Mouse (Mus musculus) Patski (cell line): ENCODE data around the gene Cct7. TPM values are rescaled to one million over a fixed set of nuclear protein-coding genes. Genes with fewer than 3 reads are reported as not detected.

Experiments used
- ATAC-seq: fragments of 100-300 bp; one replicate; pipeline ENCODE4 v1.8.0; 2021
- CTCF ChIA-PET: fragments of 350-600 bp; sonication (Branson Sonifier 250); formaldehyde crosslinking; loops from one replicate; lab custom pipeline; 2022; ENCODE audit warnings: inconsistent platforms; lab: Charles Lee
- POLR2A ChIA-PET: fragments of 350-600 bp; sonication (Branson Sonifier 250); formaldehyde crosslinking; loops from one replicate; lab custom pipeline; 2022; ENCODE audit warnings: antibody characterized with exemption, inconsistent platforms; lab: Charles Lee
- DNase-seq: peaks from one replicate; pipeline ENCODE4 v3.0.0-alpha.2; 2011; ENCODE audit warnings: low read depth, low spot score
- H3K27me3 ChIP-seq: fragments of 371-371 bp; one replicate; pipeline ENCODE4 v1.5.1; 2021
- CTCF ChIP-seq: fragments of 100-300 bp; IDR thresholded peaks from one replicate; pipeline ENCODE4 v1.5.1; 2021
- in situ Hi-C: fragments of 300-500 bp; cut with MboI; formaldehyde crosslinking; loops from 3 replicates; pipeline ENCODE4 v1.11.1; 2018; ENCODE audit warnings: low pct_unique_long_range_greater_than_20kb, mixed read lengths
- polyA plus RNA-seq: library from polyadenylated mRNA; unstranded; gene quantifications from one replicate; pipeline ENCODE4 v1.2.3, GENCODE M21; 2021

Cct7 gene
- polyA plus RNA-seq, 1 experiment from 2014 or later, result 397 TPM

DNA sequence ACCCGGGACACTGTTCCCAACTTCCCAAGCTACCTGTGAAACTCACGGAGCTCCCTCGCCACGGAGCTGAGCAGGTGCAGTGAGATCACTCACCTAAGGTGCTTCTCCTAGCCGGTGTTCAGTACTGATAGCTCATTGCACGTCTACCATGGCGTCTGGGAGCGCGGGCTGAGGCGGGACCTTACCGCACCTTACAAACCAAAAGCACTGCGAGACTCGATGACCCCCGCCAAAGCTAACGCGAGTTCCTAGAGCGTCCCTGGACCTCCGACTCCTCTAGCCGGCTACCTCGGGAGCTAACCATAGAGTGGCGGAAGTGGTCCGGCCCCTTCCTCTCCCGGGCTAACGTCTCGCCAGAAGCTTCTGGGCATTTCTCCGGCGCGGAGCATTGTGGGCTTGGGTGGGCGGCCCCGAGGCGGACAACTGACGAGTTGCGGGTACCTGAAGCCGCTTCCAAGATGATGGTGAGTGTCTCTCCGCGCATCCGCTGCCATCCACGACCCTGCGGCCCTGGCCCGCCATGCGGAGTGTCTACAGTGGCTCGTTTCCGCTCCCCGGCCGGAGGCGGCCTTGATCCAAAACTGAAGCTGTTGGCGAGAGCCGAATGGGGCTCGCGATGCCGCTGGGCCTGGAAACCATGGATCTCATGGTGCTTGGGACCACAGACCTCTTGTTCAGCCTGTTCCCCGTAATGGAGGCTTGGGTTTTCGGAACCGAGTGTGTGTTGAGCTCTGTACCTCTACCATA, 523 bp downstream of the Cct7 start, which contains the start of gene Pradc1:
Pradc1 (minus strand) TSS at position 307 of the 747 bp plus-strand sequence.
- in situ Hi-C loops, result no loop called here
- DNase-seq (peak; percentile 90), ATAC-seq (peak; percentile 55)
- ChIA-PET POLR2A (interaction anchor here (0.7 to 3.0 kb wide), 4 partner anchors 9 to 24 kb away, joined by 3 to 13 read pairs (median 4); no protein-coding TSS in a partner anchor), CTCF (interaction anchor here (0.8 to 2.4 kb wide), 6 partner anchors 13 to 59 kb away, joined by 3 to 10 read pairs (median 4); no protein-coding TSS in a partner anchor)
- TF ChIP-seq CTCF, result no peak
- no peaks in the 10 kb centered on the region for H3K27me3 ChIP-seq

DNA sequence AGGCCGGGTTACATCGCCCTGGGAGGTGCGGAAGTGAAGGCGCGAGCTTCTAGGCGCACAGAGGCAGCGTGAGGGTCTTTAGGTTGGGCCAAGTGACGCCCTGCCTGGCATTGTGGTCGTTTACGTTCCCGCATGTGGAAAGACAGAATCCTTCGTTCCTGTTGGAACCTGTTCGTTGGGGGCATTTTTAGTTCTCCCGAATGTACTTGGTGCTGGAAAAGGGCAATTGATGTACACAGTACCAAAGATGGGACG, 1.0 kb downstream of the Cct7 start:
- CTCF ChIA-PET, result interaction anchor here (0.8 to 2.4 kb wide), 6 partner anchors 10 to 58 kb away, joined by 3 to 10 read pairs (median 4); no protein-coding TSS in a partner anchor
- TF ChIP-seq CTCF, result no peak
- no peaks in the 10 kb centered on the region for H3K27me3 ChIP-seq
- no peak for ATAC-seq
- DNase-seq, result no peak
- in situ Hi-C loops, result no loop called here
- POLR2A ChIA-PET, result interaction anchor here (3.0 kb wide), 1 partner anchor 16 kb away, joined by 13 read pairs; no protein-coding TSS in a partner anchor

DNA sequence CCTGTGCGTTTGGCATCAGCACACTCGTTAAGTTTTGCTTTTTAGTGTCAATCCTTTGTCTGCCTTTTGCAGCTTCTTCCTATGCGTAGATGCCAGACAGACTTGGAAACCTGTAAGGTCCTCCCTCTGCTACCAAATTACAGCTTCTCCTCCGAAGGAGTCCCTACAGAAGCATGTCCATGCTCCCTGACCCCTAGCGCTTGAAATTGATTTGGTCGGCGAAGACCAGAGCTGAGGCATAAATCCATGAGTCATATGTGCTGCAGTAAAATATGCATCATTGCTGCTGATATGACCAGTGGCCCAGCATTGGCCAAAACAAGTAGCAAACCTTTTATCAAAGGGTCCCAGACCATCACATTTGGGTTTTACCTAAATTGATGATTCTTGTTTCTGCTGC, 1.5 kb downstream of the Cct7 start:
- in situ Hi-C loops, result no loop called here
- CTCF ChIA-PET, result interaction anchor here (1.1 to 1.5 kb wide), 2 partner anchors 10 to 14 kb away, joined by 3 to 6 read pairs; no protein-coding TSS in a partner anchor
- POLR2A ChIA-PET, result interaction anchor here (3.0 kb wide), 1 partner anchor 15 kb away, joined by 13 read pairs; no protein-coding TSS in a partner anchor
- ATAC-seq, result no peak
- H3K27me3 ChIP-seq, result no peaks in the 10 kb centered on the region
- no peak for TF ChIP-seq CTCF
- no peak for DNase-seq

DNA sequence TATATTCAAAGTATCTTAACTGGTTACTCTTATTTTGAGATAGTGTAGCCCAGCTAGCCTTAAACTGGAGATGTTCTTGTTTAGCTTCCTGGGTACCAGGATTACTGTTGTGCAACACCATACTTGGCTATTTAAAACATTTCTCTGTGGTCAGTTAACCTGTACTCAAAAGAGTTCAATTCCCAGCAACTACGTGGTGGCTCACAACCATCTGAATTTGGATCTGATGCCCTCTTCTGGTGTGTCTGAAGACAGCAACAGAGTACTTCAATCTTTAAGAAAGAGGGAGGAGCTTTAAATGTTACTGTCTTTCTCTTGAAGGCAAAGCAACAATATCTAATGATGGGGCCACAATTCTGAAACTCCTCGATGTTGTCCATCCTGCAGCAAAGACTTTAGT, 8.3 kb downstream of the Cct7 start:
- ATAC-seq (no peak), DNase-seq (no peak)
- ChIA-PET CTCF (interaction anchor here (0.9 to 1.0 kb wide), 2 partner anchors 10 to 11 kb away, joined by 3 read pairs; no protein-coding TSS in a partner anchor), POLR2A (interaction anchor here (0.8 kb wide), 1 partner anchor 9 kb away, joined by 3 read pairs; no protein-coding TSS in a partner anchor)
- no peaks in the 10 kb centered on the region for H3K27me3 ChIP-seq
- in situ Hi-C loops, result no loop called here
- no peak for TF ChIP-seq CTCF

DNA sequence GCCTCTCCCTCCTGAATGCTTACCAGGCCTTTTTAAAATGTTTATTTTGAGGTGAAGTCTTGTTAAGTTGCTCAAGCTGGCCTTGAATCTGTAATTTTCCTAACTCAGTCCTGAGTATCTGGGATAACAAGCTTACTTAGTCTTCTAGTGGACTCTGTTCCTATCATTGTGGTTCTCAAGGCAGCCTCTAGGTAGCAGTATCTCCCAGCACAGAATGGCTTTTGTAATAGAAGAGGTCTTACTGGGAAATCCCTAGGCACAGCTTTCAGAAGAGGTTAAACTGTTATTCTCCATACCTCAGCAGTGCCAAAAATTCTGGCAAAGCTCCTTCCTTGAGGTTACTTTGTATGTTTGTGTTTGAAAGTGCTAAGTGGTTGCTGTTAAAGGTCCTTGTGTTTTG, 14.1 kb downstream of the Cct7 start:
- ChIA-PET POLR2A (no interaction called here), CTCF (interaction anchor here (0.8 to 1.6 kb wide), 7 partner anchors 9 to 450 kb away, joined by 3 to 6 read pairs (median 4); partner anchors contain the start of genes Nat8f1 and Pradc1)
- H3K27me3 ChIP-seq, result no peaks in the 10 kb centered on the region
- in situ Hi-C loops, result no loop called here
- no peak for ATAC-seq
- no peak for TF ChIP-seq CTCF
- no peak for DNase-seq

DNA sequence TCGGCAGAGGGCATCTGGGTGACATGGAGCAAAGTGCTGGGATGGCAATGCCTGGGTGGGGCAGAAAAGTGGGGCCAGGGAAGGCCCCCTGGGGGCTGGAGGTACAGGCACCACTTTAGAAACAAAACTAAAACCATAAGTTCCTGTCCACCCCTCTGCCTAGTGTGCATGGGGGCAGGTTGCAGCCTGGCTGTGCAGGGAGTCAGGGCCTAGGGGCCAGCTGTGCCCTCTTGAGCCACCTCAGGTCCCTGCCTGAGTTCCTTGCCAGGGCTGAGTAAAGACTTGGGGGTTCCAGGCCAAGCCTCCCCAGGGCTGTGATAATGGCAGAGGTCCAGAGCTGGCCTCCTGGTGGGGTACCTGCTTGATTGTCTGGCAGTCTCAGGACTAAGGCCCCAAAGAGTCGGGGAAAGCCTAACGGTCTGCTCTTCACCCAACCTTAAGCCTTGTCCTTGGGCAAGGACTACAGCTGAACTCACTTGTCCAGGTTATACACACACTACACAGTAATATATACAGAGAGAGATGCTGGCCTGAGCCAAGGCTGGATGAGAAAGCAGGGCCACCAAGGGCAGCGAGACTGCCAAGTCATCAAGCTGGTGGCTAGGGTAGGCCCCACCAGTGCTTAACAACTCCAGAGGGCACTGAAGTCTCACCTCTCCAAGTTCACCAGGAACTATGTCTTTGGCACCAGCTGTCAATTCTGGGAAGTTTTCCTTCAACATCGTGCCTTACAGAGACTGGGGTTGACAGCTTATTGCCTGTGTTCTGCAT, 18.5 kb downstream of the Cct7 start:
- no peak for TF ChIP-seq CTCF
- in situ Hi-C loops, result no loop called here
- CTCF ChIA-PET, result interaction anchor here (0.8 to 1.3 kb wide), 2 partner anchors 7 to 10 kb away, joined by 3 read pairs; no protein-coding TSS in a partner anchor
- DNase-seq (no peak), ATAC-seq (no peak)
- POLR2A ChIA-PET, result interaction anchor here (0.8 to 3.1 kb wide), 2 partner anchors 18 kb away, joined by 3 to 13 read pairs; partner anchors contain the start of genes Cct7 and Pradc1
- H3K27me3 ChIP-seq, result no peaks in the 10 kb centered on the region

DNA sequence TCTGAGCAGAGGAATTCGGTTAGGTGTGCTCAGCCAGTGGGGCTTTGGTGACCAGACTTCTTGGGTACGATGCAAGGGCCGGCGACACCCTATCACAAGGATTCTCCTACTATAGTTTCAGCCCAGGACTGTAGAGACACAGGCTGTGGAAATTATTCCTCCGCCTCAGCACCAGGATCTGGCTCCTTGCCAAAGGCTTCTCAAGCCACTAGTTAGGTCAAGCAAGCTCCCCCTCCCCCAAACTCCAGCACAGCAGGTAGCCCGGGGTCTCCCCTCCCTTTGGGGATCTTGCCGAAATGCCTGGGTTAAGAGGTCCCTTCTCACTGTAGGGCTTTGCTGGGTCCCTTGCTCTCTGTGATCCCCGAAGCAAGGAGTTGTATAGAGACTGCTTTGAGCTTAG, 20.6 kb downstream of the Cct7 start:
- H3K27me3 ChIP-seq, result no peaks in the 10 kb centered on the region
- ATAC-seq (no peak), DNase-seq (no peak)
- CTCF ChIA-PET, result no interaction called here
- in situ Hi-C loops, result no loop called here
- no peak for TF ChIP-seq CTCF
- POLR2A ChIA-PET, result interaction anchor here (1.3 kb wide), 1 partner anchor 16 kb away, joined by 3 read pairs; no protein-coding TSS in a partner anchor

DNA sequence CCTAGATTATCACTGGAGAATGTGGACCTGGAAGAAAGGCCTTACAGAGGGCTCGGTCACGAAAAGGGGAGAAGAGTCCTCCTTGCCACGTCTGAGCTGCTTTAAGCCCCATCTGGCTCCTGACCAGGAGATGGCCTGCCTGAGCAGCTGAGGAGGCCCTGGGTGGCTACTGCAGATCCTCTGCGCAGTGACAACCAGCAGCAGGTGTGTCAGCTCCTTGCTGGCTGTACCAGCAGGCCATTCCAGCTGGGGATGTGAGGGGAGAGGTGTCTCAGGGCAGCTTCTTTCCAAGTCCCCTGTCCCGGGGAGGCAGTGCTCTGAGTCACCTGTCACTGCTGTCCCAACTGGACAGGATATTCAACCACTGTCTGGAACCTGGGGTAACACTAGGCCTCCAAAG, 21.2 kb downstream of the Cct7 start:
- no peak for TF ChIP-seq CTCF
- H3K27me3 ChIP-seq, result no peaks in the 10 kb centered on the region
- no peak for DNase-seq
- ATAC-seq, result no peak
- ChIA-PET CTCF (no interaction called here), POLR2A (interaction anchor here (1.3 kb wide), 1 partner anchor 15 kb away, joined by 3 read pairs; no protein-coding TSS in a partner anchor)
- in situ Hi-C loops, result no loop called here

DNA sequence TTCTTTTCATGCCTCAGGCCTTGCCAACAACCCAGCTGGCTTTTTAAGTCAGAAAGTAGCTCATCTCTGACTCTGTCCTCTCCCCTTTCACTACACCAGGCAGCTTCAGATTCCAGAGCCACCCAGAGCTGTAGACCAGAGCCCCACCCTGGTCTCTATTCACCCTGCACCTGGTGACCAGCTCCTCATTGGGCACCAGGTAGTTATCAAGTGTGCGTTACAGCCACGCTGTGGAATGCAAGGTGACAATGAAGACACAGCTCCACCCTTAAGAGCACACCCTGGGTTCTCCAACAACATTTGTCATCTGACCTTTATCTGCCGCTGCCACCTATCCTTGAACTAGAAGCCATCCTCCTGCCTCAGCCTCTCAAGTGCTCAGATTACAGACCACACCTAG, 24.3 kb downstream of the Cct7 start:
- H3K27me3 ChIP-seq, result peaks cover 22% of the 10 kb centered on the region
- no peak for TF ChIP-seq CTCF
- CTCF ChIA-PET, result interaction anchor here (0.9 to 2.0 kb wide), 3 partner anchors 8 to 10 kb away, joined by 3 to 5 read pairs (median 4); no protein-coding TSS in a partner anchor
- DNase-seq (no peak), ATAC-seq (no peak)
- POLR2A ChIA-PET, result interaction anchor here (1.0 kb wide), 1 partner anchor 46 kb away, joined by 3 read pairs; no protein-coding TSS in a partner anchor
- in situ Hi-C loops, result no loop called here

DNA sequence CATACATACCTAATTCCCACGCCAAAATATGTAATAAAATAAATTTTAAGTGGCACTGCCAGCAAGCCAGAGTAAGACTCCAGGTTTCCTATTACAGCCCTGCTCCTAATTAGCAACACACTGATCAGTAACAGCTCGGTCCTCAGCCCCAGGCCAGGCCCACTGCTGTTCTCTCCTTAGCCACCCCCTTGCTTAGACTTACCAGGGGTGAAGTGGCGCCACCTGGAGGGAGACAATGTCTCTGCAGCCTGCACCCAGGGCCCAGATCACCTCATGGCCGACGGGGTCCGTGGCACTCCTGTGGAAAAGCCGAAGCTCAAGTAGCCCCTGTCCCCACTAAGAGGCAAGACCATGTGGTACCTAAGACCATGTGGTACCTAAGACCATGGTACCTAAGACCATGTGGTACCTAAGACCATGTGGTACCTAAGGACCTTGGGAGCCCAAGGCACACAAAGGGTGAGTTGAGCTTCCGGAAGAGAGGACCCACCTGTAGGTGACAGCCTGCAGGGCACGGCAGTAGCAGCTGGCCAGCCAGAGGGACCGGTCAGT, 26.1 kb downstream of the Cct7 start:
- no peak for ATAC-seq

More for the DNA sequence above, 26.1 kb downstream of the Cct7 start:
- in situ Hi-C loops, result no loop called here
- ChIA-PET CTCF (interaction anchor here (1.2 to 2.0 kb wide), 2 partner anchors 8 to 10 kb away, joined by 3 to 5 read pairs; no protein-coding TSS in a partner anchor), POLR2A (no interaction called here)
- no peak for TF ChIP-seq CTCF
- no peak for DNase-seq
- peaks cover 22% of the 10 kb centered on the region for H3K27me3 ChIP-seq
